Mouse (Mus musculus): ENCODE results near the gene Sertad3. TPM values are rescaled to one million over a fixed set of nuclear protein-coding genes. Genes with fewer than 3 reads are reported as not detected.

Sertad3 gene
- polyA plus RNA-seq, 1 experiment from 2014 or later = 31.3 TPM

GRCm38 (mm10) chr7:27455273-27455672, 18.3 kb upstream of the Sertad3 start:
- Histone ChIP-seq H3K9ac (ENCODE audit: low read depth, low read length) (no peak overlapping the region), H3K4me3 (ENCODE audit: low read depth, low read length) (no peak overlapping the region), H3K4me2 (ENCODE audit: low read depth, low read length) (no peak overlapping the region), H3K27me3 (replicated peaks; ENCODE audit: control insufficient read depth, insufficient read depth, low read length) (no peaks in the 10 kb centered on the region), H3K36me3 (ENCODE audit: control insufficient read depth, insufficient read depth, low read length) (no peaks in the 10 kb centered on the region), H3K4me1 (ENCODE audit: control insufficient read depth, insufficient read depth, low read length) (no peaks in the 10 kb centered on the region), H3K27ac (replicated peaks; ENCODE audit: low read depth, low read length) (no peak overlapping the region), H3K9me3 (ENCODE audit: control insufficient read depth, low read length) (no peaks in the 10 kb centered on the region)
- no peak for DNase-seq (ENCODE audit: low spot score)
- 89% methylated on average over 3 of the region's 3 CpGs for WGBS
- ATAC-seq (ENCODE audit: low read depth) = no peak

- Histone ChIP-seq H3K9ac (ENCODE audit: low read depth, low read length) (no peak overlapping the region), H3K9me3 (ENCODE audit: control insufficient read depth, low read length) (no peaks in the 10 kb centered on the region), H3K4me3 (ENCODE audit: low read depth, low read length) (no peak overlapping the region), H3K36me3 (ENCODE audit: control insufficient read depth, insufficient read depth, low read length) (no peaks in the 10 kb centered on the region), H3K27me3 (replicated peaks; ENCODE audit: control insufficient read depth, insufficient read depth, low read length) (no peaks in the 10 kb centered on the region), H3K27ac (replicated peaks; ENCODE audit: low read depth, low read length) (no peak overlapping the region), H3K4me2 (ENCODE audit: low read depth, low read length) (no peak overlapping the region), H3K4me1 (ENCODE audit: control insufficient read depth, insufficient read depth, low read length) (no peaks in the 10 kb centered on the region)
- ATAC-seq (ENCODE audit: low read depth) = no peak
- DNase-seq (ENCODE audit: low spot score) = no peak
- 94% methylated on average over 4 of the region's 4 CpGs for WGBS
These were observed 15.0 kb upstream of the Sertad3 start for GRCm38 (mm10) chr7:27458614-27459013.

- Histone ChIP-seq H3K9ac (ENCODE audit: low read depth, low read length) (no peak overlapping the region), H3K27ac (replicated peaks; ENCODE audit: low read depth, low read length) (no peak overlapping the region), H3K27me3 (replicated peaks; ENCODE audit: control insufficient read depth, insufficient read depth, low read length) (no peaks in the 10 kb centered on the region), H3K4me3 (ENCODE audit: low read depth, low read length) (no peak overlapping the region), H3K9me3 (ENCODE audit: control insufficient read depth, low read length) (no peaks in the 10 kb centered on the region), H3K4me2 (ENCODE audit: low read depth, low read length) (no peak overlapping the region), H3K36me3 (ENCODE audit: control insufficient read depth, insufficient read depth, low read length) (no peaks in the 10 kb centered on the region), H3K4me1 (ENCODE audit: control insufficient read depth, insufficient read depth, low read length) (no peaks in the 10 kb centered on the region)
- ATAC-seq (ENCODE audit: low read depth) (no peak), DNase-seq (ENCODE audit: low spot score) (no peak)
- WGBS = 92% methylated on average over 5 of the region's 5 CpGs
These were observed 13.9 kb upstream of the Sertad3 start for GRCm38 (mm10) chr7:27459640-27460039.

- DNase-seq (ENCODE audit: low spot score) (no peak), ATAC-seq (ENCODE audit: low read depth) (no peak)
- Histone ChIP-seq H3K9me3 (ENCODE audit: control insufficient read depth, low read length) (no peaks in the 10 kb centered on the region), H3K27me3 (replicated peaks; ENCODE audit: control insufficient read depth, insufficient read depth, low read length) (no peaks in the 10 kb centered on the region), H3K27ac (replicated peaks; ENCODE audit: low read depth, low read length) (no peak overlapping the region), H3K4me1 (ENCODE audit: control insufficient read depth, insufficient read depth, low read length) (no peaks in the 10 kb centered on the region), H3K4me3 (ENCODE audit: low read depth, low read length) (no peak overlapping the region), H3K4me2 (ENCODE audit: low read depth, low read length) (no peak overlapping the region), H3K36me3 (ENCODE audit: control insufficient read depth, insufficient read depth, low read length) (no peaks in the 10 kb centered on the region), H3K9ac (ENCODE audit: low read depth, low read length) (no peak overlapping the region)
- 74% methylated on average over 6 of the region's 6 CpGs for WGBS
These were observed 13.1 kb upstream of the Sertad3 start for GRCm38 (mm10) chr7:27460477-27460876.

GRCm38 (mm10) chr7:27467648-27468047, 5.9 kb upstream of the Sertad3 start:
- no peaks in the 10 kb centered on the region for H3K4me1 ChIP-seq (ENCODE audit: control insufficient read depth, insufficient read depth, low read length)
- H3K9ac ChIP-seq (ENCODE audit: low read depth, low read length) = no peak overlapping the region
- peak; percentile 38; the same call in 1 of the 2 replicates for ATAC-seq (ENCODE audit: low read depth)
- no peaks in the 10 kb centered on the region for H3K36me3 ChIP-seq (ENCODE audit: control insufficient read depth, insufficient read depth, low read length)
- WGBS = 39% methylated on average over 4 of the region's 4 CpGs
- H3K27ac ChIP-seq (replicated peaks; ENCODE audit: low read depth, low read length) = no peak overlapping the region
- no peak overlapping the region for H3K4me3 ChIP-seq (ENCODE audit: low read depth, low read length)
- no peak for DNase-seq (ENCODE audit: low spot score)
- H3K4me2 ChIP-seq (ENCODE audit: low read depth, low read length) = no peak overlapping the region
- H3K27me3 ChIP-seq (replicated peaks; ENCODE audit: control insufficient read depth, insufficient read depth, low read length) = no peaks in the 10 kb centered on the region
- no peaks in the 10 kb centered on the region for H3K9me3 ChIP-seq (ENCODE audit: control insufficient read depth, low read length)

GRCm38 (mm10) chr7:27471390-27472120, 2.0 kb upstream of the Sertad3 start:
- Histone ChIP-seq H3K9ac (ENCODE audit: low read depth, low read length) (no peak overlapping the region), H3K4me3 (ENCODE audit: low read depth, low read length) (no peak overlapping the region), H3K4me2 (ENCODE audit: low read depth, low read length) (no peak overlapping the region), H3K4me1 (ENCODE audit: control insufficient read depth, insufficient read depth, low read length) (0 out of 2 replicates have a peak, but pooled peaks cover 5% of the 10 kb centered on the region), H3K9me3 (ENCODE audit: control insufficient read depth, low read length) (no peaks in the 10 kb centered on the region), H3K36me3 (ENCODE audit: control insufficient read depth, insufficient read depth, low read length) (peaks cover 7% of the 10 kb centered on the region), H3K27ac (replicated peaks; ENCODE audit: low read depth, low read length) (no peak overlapping the region; the same call in 1 of the 2 replicates), H3K27me3 (replicated peaks; ENCODE audit: control insufficient read depth, insufficient read depth, low read length) (no peaks in the 10 kb centered on the region)
- ATAC-seq (ENCODE audit: low read depth) (no peak), DNase-seq (ENCODE audit: low spot score) (no peak)
- WGBS = 93% methylated on average over 11 of the region's 11 CpGs

- 0 out of 2 replicates have a peak, but pooled peaks cover 5% of the 10 kb centered on the region for H3K4me1 ChIP-seq (ENCODE audit: control insufficient read depth, insufficient read depth, low read length)
- H3K36me3 ChIP-seq (ENCODE audit: control insufficient read depth, insufficient read depth, low read length) = peaks cover 15% of the 10 kb centered on the region
- H3K9me3 ChIP-seq (ENCODE audit: control insufficient read depth, low read length) = no peaks in the 10 kb centered on the region
- DNase-seq (ENCODE audit: low spot score) = no peak
- H3K27ac ChIP-seq (replicated peaks; ENCODE audit: low read depth, low read length) = peak overlapping the region; percentile 84
- H3K4me3 ChIP-seq (ENCODE audit: low read depth, low read length) = peak overlapping the region; percentile 72
- no peaks in the 10 kb centered on the region for H3K27me3 ChIP-seq (replicated peaks; ENCODE audit: control insufficient read depth, insufficient read depth, low read length)
- H3K9ac ChIP-seq (ENCODE audit: low read depth, low read length) = peak overlapping the region; percentile 46; the same call in 1 of the 2 replicates
- WGBS = 30% methylated on average over 7 of the region's 7 CpGs
- ATAC-seq (ENCODE audit: low read depth) = no peak
- peak overlapping the region; percentile 49 for H3K4me2 ChIP-seq (ENCODE audit: low read depth, low read length)
These were observed 972 bp upstream of the Sertad3 start for GRCm38 (mm10) chr7:27472596-27472995.

GRCm38 (mm10) chr7:27473835-27474489, 394 bp downstream of the Sertad3 start:
- Histone ChIP-seq H3K4me1 (ENCODE audit: control insufficient read depth, insufficient read depth, low read length) (0 out of 2 replicates have a peak, but pooled peaks cover 5% of the 10 kb centered on the region), H3K36me3 (ENCODE audit: control insufficient read depth, insufficient read depth, low read length) (peaks cover 15% of the 10 kb centered on the region), H3K9me3 (ENCODE audit: control insufficient read depth, low read length) (no peaks in the 10 kb centered on the region), H3K27ac (replicated peaks; ENCODE audit: low read depth, low read length) (peak overlapping the region; percentile 95), H3K4me3 (ENCODE audit: low read depth, low read length) (peak overlapping the region; percentile 72), H3K27me3 (replicated peaks; ENCODE audit: control insufficient read depth, insufficient read depth, low read length) (no peaks in the 10 kb centered on the region), H3K9ac (ENCODE audit: low read depth, low read length) (peak overlapping the region; percentile 80), H3K4me2 (ENCODE audit: low read depth, low read length) (peak overlapping the region; percentile 61)
- ATAC-seq (ENCODE audit: low read depth) (no peak), DNase-seq (ENCODE audit: low spot score) (no peak)
- under 1% methylated on average over 34 of the region's 34 CpGs for WGBS

Data from embryonic facial prominence, embryonic 14.5 days (tissue).